Mouse (Mus musculus) bone marrow macrophage, adult 2 months (primary cell): ENCODE data around the gene Bak1.

Experiments
- CTCF ChIP-seq: IDR thresholded peaks from 2 replicates; pipeline ENCODE4 v1.5.1; 2012; ENCODE audit warnings: low read depth, mild to moderate bottlenecking, low read length, moderate library complexity
- POLR2A ChIP-seq: IDR thresholded peaks from 2 replicates; pipeline ENCODE4 v1.6.1; 2012; ENCODE audit warnings: mild to moderate bottlenecking, low read depth, low read length, borderline replicate concordance

DNA sequence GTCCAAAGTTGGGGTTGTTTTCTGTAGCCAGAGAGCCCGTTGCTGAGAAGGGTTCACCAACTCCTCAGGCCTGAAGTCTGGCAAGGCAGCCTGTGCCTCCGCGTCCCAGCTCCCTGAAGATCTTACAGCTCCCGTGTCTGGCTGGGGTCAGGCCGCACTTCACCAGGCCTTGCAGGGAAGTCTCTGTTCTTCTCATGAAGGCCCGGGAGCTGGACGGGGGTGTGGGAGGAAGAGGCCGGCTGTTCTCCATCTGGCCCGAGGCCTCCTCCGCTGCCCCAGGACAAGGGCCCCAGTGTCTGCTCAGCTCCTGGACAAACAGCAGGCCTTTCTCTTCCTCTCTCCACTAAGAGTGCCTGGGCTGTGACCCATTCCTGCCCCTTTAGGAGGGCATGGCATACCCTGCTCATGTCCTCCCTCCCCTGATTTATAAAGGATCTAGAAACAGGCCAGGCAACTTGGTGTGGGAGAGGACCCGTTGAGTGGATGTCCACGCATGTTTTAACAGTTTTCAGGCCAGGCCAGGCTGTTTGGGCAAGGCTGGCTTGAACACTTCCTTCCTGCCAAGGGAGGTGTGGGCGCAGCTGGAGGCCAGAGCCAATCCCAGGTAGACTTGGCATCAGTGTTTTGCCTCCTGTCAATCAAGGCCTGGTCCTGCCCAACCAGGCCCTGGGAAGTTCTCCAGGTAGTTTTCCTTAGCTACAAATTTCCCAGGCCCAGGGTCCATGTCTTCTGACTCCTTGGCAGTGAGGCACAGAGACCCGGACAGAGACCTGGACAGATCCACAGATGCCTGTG is 19.8 kb upstream of the Bak1 start:
- no peak for TF ChIP-seq CTCF
- TF ChIP-seq POLR2A, result no peak
